Mouse (Mus musculus): ENCODE measurements around the gene Stambpl1. TPM values are rescaled to one million over a fixed set of nuclear protein-coding genes. Genes with fewer than 3 reads are reported as not detected.

Stambpl1 gene
- total and polyA plus RNA-seq, 3 experiments, result not detected

DNA sequence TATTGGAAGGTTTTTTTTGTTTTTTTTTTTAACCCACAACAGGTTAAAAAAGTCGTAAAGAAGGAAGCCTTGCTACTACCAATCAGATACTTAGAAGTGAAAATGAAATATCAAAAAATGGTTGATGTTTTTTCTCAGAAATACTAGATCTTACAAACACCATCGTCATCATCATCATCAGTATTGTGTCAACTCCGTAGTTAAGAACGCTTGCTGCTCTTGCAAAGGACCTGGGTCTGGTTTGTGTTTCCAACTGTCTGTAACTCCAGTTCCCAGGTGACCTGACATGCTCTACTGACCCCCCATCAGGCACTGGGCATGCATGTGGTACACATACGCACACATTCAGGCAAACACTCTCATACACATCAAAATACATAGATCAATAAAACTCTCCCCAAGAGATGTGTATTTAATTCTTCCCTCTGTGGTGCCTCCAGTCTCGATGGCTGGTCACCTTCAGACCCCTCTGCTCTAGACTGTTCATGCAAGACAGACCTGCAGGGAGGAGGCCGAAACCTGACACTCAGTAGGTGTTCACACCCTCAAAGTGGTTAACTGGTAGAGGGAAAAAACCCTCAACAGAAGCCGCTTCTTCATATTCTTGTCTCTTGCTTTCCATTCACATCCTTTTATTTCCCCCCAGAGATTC, 18.0 kb downstream of the Stambpl1 start:
- no peak overlapping the region for H3K4me3 ChIP-seq (ENCODE audit: control insufficient read depth in 1 of 2, insufficient read depth in 1 of 2, low read depth in 2 of 2, low read length in 2 of 2)
- no peak overlapping the region for H3K9ac ChIP-seq (ENCODE audit: control insufficient read depth, low read depth, low read length, poor library complexity, severe bottlenecking)
- no peak overlapping the region for H3K27ac ChIP-seq (ENCODE audit: control insufficient read depth, low read depth, low read length)
- no peak for DNase-seq (ENCODE audit: low read depth, low spot score)
- no peak for TF ChIP-seq ZC3H11A (IDR thresholded peaks at IDR 0.05; ENCODE audit: low read depth, low read length)
- no peak for TF ChIP-seq CTCF (IDR thresholded peaks at IDR 0.05 in 2 of 3, conservative IDR thresholded peaks at IDR 0.05 in 1 of 3; ENCODE audit: control insufficient read depth in 1 of 3, insufficient read depth in 1 of 3, low read depth in 2 of 3, low read length in 3 of 3, poor library complexity in 1 of 3, severe bottlenecking in 1 of 3)
- TF ChIP-seq EP300 (IDR thresholded peaks at IDR 0.05; ENCODE audit: low read depth in 1 of 2, low read length in 2 of 2), result no peak
- TF ChIP-seq NELFE (IDR thresholded peaks at IDR 0.05; ENCODE audit: low read depth, low read length), result no peak
- TF ChIP-seq MYB (IDR thresholded peaks at IDR 0.05; ENCODE audit: low read depth, low read length), result no peak
- no peak for TF ChIP-seq BHLHE40 (IDR thresholded peaks at IDR 0.05; ENCODE audit: borderline replicate concordance, low read depth, low read length)
- TF ChIP-seq USF1 (IDR thresholded peaks at IDR 0.05; ENCODE audit: low read depth, low read length), result no peak
- TF ChIP-seq MYC (IDR thresholded peaks at IDR 0.05; ENCODE audit: low read depth, low read length), result no peak
- TF ChIP-seq MAFK (IDR thresholded peaks at IDR 0.05; ENCODE audit: borderline replicate concordance, low read depth, low read length), result no peak
- no peak for TF ChIP-seq CHD1 (IDR thresholded peaks at IDR 0.05; ENCODE audit: low read depth, low read length)
- no peak for TF ChIP-seq POLR2AphosphoS5 (IDR thresholded peaks at IDR 0.05; ENCODE audit: borderline replicate concordance, low read depth, low read length)
- no peak for TF ChIP-seq MEF2A (IDR thresholded peaks at IDR 0.05; ENCODE audit: extremely low read depth, insufficient replicate concordance, low read depth, low read length, poor library complexity, severe bottlenecking)
- no peak for TF ChIP-seq SIN3A (IDR thresholded peaks at IDR 0.05; ENCODE audit: low read length)
- no peak for TF ChIP-seq ZNF384 (IDR thresholded peaks at IDR 0.05; ENCODE audit: low read depth, low read length)
- no peak for TF ChIP-seq MXI1 (IDR thresholded peaks at IDR 0.05; ENCODE audit: low read depth, low read length)
- TF ChIP-seq TBP (IDR thresholded peaks at IDR 0.05; ENCODE audit: low read depth, low read length), result no peak
- TF ChIP-seq POLR2AphosphoS2 (IDR thresholded peaks at IDR 0.05; ENCODE audit: low read length), result no peak
- H3K4me1 ChIP-seq (ENCODE audit: control insufficient read depth in 1 of 2, insufficient read depth in 2 of 2, low read length in 2 of 2), result no peaks in the 10 kb centered on the region
- H3K36me3 ChIP-seq (ENCODE audit: control insufficient read depth in 1 of 2, insufficient read depth in 2 of 2, low read length in 2 of 2), result no peaks in the 10 kb centered on the region
- no peaks in the 10 kb centered on the region for H3K9me3 ChIP-seq (replicated peaks; ENCODE audit: insufficient read depth, low read length)
- H3K79me2 ChIP-seq (ENCODE audit: control insufficient read depth, insufficient read depth, low read length, poor library complexity), result no peaks in the 10 kb centered on the region
- no peaks in the 10 kb centered on the region for H3K27me3 ChIP-seq (ENCODE audit: control insufficient read depth in 1 of 2, insufficient read depth in 2 of 2, low read length in 2 of 2)

DNA sequence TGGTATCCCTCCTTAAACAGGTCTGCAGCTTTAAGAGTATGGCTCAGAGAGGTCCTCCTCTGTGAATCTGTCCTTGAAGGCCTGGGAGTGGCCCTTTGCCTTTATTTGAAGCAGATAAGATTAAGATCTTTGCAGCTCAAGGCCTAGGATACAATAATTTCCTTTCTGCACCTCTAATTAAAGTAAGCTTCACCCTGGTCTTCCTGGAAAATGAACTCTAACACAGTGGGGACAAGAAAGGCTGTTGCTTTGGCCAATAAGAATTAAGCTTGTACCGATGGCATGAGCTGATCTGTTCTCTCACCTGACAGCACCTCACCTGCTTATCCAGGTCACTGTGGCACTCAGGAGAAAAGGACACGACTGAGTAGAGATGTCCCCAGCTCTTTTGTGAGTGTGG, 18.8 kb downstream of the Stambpl1 start:
- no peak for TF ChIP-seq ZMIZ1 (IDR thresholded peaks at IDR 0.05; ENCODE audit: low read depth, low read length)
- no peak for TF ChIP-seq MAX (IDR thresholded peaks at IDR 0.05; ENCODE audit: low read length)
- TF ChIP-seq BHLHE40 (IDR thresholded peaks at IDR 0.05; ENCODE audit: borderline replicate concordance, low read depth, low read length), result no peak
- TF ChIP-seq CHD2 (IDR thresholded peaks at IDR 0.05; ENCODE audit: low read length), result no peak
- no peak for TF ChIP-seq MAFK (IDR thresholded peaks at IDR 0.05; ENCODE audit: borderline replicate concordance, low read depth, low read length)
- no peak for TF ChIP-seq MYC (IDR thresholded peaks at IDR 0.05; ENCODE audit: low read depth, low read length)
- TF ChIP-seq E2F4 (IDR thresholded peaks at IDR 0.05; ENCODE audit: borderline replicate concordance, low read depth, low read length), result no peak
- no peak for TF ChIP-seq POLR2AphosphoS2 (IDR thresholded peaks at IDR 0.05; ENCODE audit: low read length)
- no peak for TF ChIP-seq MXI1 (IDR thresholded peaks at IDR 0.05; ENCODE audit: low read depth, low read length)
- no peak for DNase-seq (ENCODE audit: low read depth, low spot score)
- Histone ChIP-seq H3K27ac (ENCODE audit: control insufficient read depth, low read depth, low read length) (no peak overlapping the region), H3K36me3 (ENCODE audit: control insufficient read depth in 1 of 2, insufficient read depth in 2 of 2, low read length in 2 of 2) (no peaks in the 10 kb centered on the region), H3K4me3 (ENCODE audit: control insufficient read depth in 1 of 2, insufficient read depth in 1 of 2, low read depth in 2 of 2, low read length in 2 of 2) (no peak overlapping the region), H3K79me2 (ENCODE audit: control insufficient read depth, insufficient read depth, low read length, poor library complexity) (no peaks in the 10 kb centered on the region), H3K9ac (ENCODE audit: control insufficient read depth, low read depth, low read length, poor library complexity, severe bottlenecking) (no peak overlapping the region), H3K4me1 (ENCODE audit: control insufficient read depth in 1 of 2, insufficient read depth in 2 of 2, low read length in 2 of 2) (no peaks in the 10 kb centered on the region), H3K27me3 (ENCODE audit: control insufficient read depth in 1 of 2, insufficient read depth in 2 of 2, low read length in 2 of 2) (no peaks in the 10 kb centered on the region), H3K9me3 (replicated peaks; ENCODE audit: insufficient read depth, low read length) (no peaks in the 10 kb centered on the region)
